Mouse (Mus musculus) liver, postnatal 0 days (tissue): ENCODE data around the gene Tbck.

ENCODE experiments used
- CTCF ChIP-seq: sonication (generic); IDR thresholded peaks from 2 replicates; pipeline ENCODE4 v1.5.1; 2016; ENCODE audit warnings: antibody characterized with exemption, low read depth
- EP300 ChIP-seq: IDR thresholded peaks from 2 replicates; pipeline ENCODE4 v1.6.1; 2016; ENCODE audit warnings: antibody characterized with exemption, low read depth, mild to moderate bottlenecking

- TF ChIP-seq CTCF = no peak
- no peak for TF ChIP-seq EP300
Observed at GRCm38 (mm10) chr3:132887074-132887848, 203.3 kb downstream of the Tbck start.
